Mouse (Mus musculus): ENCODE data around the gene Ly75. TPM values are rescaled to one million over a fixed set of nuclear protein-coding genes. Genes with fewer than 3 reads are reported as not detected.

Gene Ly75
- polyA plus RNA-seq, 1 experiment from 2014 or later, result 0.91 TPM

DNA sequence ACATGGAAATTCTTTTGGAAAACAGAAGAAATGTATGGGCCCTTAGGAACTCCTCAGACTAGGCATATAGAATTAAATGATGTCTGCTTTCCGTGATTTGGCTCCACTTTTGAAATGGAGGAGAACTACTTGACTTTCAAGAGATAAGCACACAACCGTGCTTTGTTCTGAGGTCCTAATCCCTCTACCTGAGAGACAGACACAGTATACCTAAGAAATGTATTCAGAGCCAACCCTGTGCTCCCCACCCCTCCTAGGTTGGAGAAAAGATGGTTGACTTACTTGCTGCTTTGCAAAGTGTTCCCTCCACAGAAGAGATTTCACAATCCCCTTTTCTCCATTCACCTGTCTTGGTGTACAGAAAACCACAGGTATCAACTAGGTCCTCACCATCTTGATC is 126.4 kb downstream of the Ly75 start:
- Histone ChIP-seq H3K27me3 (no peaks in the 10 kb centered on the region), H3K27ac (no peak overlapping the region), H3K4me1 (replicated peaks) (no peaks in the 10 kb centered on the region), H3K36me3 (peaks cover 7% of the 10 kb centered on the region), H3K4me2 (no peak overlapping the region), H3K9ac (no peak overlapping the region), H3K4me3 (no peak overlapping the region), H3K9me3 (0 out of 2 replicates have a peak, but pooled peaks cover 2% of the 10 kb centered on the region)
- 92% methylated on average over 2 of the region's 2 CpGs for WGBS
- no peak for ATAC-seq (ENCODE audit: low FRiP score)

DNA sequence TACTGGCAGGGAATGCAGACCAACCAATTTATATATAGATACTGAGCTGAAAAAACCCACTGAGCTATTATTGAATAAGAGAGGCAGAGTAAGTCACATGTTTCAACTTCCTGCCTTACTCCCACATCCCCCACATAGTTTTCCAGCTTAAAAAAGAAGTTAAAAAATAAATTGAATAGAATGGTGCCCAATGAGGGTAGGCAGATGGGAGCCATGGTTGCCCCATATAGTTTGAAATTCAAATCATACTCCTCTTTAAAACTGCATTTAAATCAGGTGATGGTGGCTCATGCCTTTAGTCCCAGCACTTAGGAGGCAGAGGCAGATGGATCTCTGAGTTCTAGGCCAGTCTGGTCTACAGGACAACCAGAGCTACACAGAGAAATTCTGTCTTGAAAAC is 129.6 kb downstream of the Ly75 start:
- Histone ChIP-seq H3K9ac (no peak overlapping the region), H3K36me3 (peaks cover 19% of the 10 kb centered on the region), H3K4me1 (replicated peaks) (no peaks in the 10 kb centered on the region), H3K9me3 (0 out of 2 replicates have a peak, but pooled peaks cover 2% of the 10 kb centered on the region), H3K27me3 (no peaks in the 10 kb centered on the region), H3K4me3 (no peak overlapping the region), H3K4me2 (no peak overlapping the region), H3K27ac (no peak overlapping the region)
- ATAC-seq (ENCODE audit: low FRiP score), result no peak

DNA sequence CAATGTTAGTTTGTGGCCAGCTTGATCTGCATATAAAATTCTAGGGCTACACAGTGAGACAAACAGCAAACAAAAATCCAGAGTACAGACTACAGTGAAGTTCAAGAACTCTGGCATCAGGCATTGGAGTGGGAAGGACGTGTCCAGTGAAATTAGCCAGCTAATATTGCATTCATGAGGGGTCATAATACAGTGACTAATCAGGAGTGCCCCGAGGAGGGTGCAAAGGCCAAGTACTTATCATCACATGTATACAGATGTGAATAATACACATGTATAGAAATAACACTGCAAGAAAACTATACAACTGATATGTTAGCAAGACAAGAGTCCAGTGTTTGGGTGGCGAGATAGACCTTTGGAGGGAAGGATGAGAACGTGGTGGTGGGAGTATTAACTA is 130.3 kb downstream of the Ly75 start:
- Histone ChIP-seq H3K9ac (no peak overlapping the region), H3K4me1 (replicated peaks) (no peaks in the 10 kb centered on the region), H3K9me3 (0 out of 2 replicates have a peak, but pooled peaks cover 2% of the 10 kb centered on the region), H3K27me3 (no peaks in the 10 kb centered on the region), H3K4me3 (no peak overlapping the region), H3K36me3 (peaks cover 19% of the 10 kb centered on the region), H3K4me2 (no peak overlapping the region), H3K27ac (no peak overlapping the region)
- 87% methylated on average over 4 of the region's 4 CpGs for WGBS
- ATAC-seq (ENCODE audit: low FRiP score), result no peak

Other genes starting within 250 kb of the Ly75 start
- 96.8 and 105 TPM in 2 replicates for gene Baz2b, start 173.5 kb downstream of the Ly75 start, polyA plus RNA-seq (2015; fragmentation: Nextera tagmentation; extraction: Ambion mirVana)
- 98.9 and 101 TPM in 2 replicates for gene March7, start 173.4 kb downstream of the Ly75 start, polyA plus RNA-seq (2015; fragmentation: Nextera tagmentation; extraction: Ambion mirVana)
- gene Cd302, start 98.8 kb downstream of the Ly75 start, polyA plus RNA-seq (2015; fragmentation: Nextera tagmentation; extraction: Ambion mirVana), result 15.4 and 17.0 TPM in 2 replicates
- 0.66 and 0.97 TPM in 2 replicates for gene Pla2r1, start 170.0 kb upstream of the Ly75 start, polyA plus RNA-seq (2015; fragmentation: Nextera tagmentation; extraction: Ambion mirVana)